Mouse (Mus musculus): ENCODE measurements around the gene Lsm7. TPM values are rescaled to one million over a fixed set of nuclear protein-coding genes. Genes with fewer than 3 reads are reported as not detected.

Gene Lsm7
- 20.7 to 35.6 TPM (median 25.5 TPM) in 4 replicates for total RNA-seq (2023)

GRCm38 (mm10) chr10:80854913-80855748, at the start of gene Lsm7, which contains the start of gene Sppl2b:
TSS of gene Lsm7 (minus strand) at chr10:80855209.
TSS of gene Sppl2b (plus strand) at chr10:80855275.

DNA sequence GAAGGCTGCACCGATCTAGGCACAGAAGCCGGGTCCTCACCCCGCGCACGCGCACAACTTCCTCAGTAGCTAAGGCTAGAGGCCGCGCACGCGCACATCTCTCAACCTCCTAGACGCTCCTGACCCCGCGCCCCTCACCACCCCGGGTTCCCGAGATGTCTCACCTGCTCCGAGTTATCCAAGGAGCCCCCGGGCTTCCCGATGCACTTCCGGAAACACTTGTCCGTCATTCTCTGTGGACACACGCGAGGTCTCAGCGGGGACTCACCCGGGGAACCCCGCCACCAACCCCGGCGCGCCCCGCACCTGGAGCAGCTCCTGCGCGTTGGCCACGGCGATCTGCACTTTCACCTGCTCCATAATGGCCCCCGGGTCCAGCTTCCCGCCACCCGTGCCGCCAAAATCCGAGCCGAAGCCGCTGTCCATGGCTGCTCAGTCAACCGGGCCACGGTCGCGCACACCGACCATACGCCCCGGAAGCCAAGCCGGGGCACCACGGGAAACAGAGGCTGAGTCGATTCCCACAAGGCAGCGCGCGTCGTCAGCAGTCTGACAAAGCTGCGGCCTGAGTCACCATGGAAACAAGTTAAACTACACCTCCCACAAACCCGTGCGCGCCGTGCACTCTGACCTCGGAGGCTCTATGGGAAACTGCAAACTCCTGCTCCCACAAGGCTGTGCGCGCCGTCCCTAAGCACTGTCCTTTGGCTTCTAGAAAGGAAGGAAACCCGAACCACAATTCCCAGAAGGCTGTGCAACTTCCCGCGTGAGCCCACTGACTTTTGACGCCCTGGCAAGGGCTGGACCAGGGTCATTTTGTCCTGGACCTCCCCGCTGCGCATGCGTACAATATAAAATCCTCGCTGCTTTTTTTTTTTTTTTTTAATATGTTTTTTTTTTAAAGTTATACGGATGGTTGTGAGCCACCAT, 45.6 kb upstream of the Lsm7 start, which contains the start of gene Timm13:
Gene Timm13 (minus strand): TSS at position 652 of the 930 bp plus-strand sequence.

DNA sequence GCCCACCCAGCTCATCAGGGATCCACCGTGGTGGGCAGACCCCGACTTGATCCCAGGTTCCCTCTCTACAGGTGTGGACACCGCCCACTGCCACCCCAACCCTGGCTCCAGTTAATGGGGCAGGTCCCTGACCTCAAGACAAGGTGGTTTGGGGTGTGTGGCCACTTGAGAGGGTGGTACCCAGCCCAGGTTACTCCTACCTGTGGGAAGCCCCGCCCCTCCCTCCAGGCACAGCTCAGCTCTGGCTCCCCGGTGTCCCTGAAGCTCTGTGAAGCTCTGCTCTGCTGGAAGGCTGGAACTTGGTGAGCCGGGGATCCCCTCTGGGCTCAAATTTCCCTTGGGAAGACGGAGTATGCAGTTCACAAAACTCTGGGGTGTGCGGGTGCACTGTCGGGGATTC, 16.6 kb upstream of the Lsm7 start, which contains the start of gene Tmprss9:
Gene Tmprss9 (plus strand): TSS at position 268 of the 400 bp plus-strand sequence.

DNA sequence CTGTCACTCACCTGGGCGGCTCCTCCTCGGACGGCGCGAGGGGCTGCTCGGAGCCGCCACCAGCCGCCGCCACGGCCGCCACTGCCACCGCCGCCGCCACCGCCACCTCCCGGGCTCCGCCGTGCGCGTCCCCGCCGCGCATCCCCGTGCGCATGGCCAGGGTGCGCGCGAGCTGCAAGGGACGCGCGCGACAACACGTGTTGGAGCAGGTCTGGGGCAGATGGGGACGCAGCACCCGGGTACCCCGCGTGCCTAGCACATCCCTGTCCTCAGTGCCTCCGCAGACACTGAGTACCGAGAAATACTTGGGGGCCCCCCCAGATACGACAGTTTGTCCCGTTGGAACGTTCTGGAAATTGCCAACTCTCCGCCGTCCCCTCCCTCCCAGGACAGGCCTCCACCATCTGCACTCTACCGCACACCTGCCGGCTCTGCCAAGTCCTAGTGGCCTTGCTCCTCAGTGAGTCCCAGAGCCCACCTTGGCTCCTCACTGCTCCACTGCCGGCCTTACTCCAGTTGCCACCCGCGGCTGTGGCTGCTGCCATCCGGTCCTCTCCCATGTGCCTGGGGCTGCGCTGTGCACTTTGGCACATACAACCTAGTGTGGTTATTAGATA, 11.0 kb downstream of the Lsm7 start, which contains the start of gene Lingo3:
Gene Lingo3 (minus strand): TSS at position 109 of the 617 bp plus-strand sequence.

GRCm38 (mm10) chr10:80826151-80827062, 28.6 kb downstream of the Lsm7 start, which contains the start of gene Oaz1:
TSS of gene Oaz1 (plus strand) at chr10:80826656.

DNA sequence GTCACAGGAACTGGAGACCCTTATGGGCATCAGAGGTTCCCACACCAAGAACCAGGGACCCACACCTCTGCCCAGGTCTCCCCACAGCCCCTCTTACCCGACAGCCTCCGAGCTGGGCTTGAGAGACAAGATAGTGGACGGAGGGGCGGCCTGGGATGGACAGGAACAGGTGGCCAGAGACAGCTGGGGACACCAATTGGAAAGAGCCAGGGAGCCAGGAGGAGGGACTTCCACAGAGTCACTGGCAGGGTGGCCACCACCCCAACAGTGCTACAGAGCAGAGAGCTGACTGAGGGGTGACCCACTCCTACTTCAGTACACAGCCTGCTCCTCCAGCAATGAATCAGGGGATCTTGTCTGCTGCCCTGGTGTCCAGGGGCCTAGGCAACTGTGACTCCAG, 41.6 kb downstream of the Lsm7 start, which contains the start of gene Jsrp1:
Gene Jsrp1 (minus strand): TSS at position 133 of the 400 bp plus-strand sequence.

DNA sequence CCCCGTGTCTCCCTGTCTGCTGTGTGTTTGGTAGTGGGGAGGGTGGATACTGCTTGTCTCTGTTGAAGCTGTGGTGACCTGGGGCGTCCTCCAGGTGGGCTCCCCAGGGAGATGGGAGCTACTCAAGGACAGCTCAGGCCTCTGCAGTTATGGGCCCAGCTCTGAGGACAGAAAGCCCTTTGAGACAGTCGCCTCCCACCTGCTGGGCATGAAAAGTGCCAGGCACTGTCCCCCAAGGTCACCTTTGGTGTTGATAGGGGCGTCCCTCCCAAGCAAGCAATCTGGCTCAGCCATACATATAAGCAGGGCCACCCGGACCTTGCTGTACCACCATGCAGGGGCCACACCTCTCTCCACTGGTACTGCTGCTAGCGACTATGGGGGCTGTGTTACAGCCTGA, 50.1 kb downstream of the Lsm7 start, which contains the start of gene Amh:
Gene Amh (plus strand): TSS at position 328 of the 400 bp plus-strand sequence.

Other genes with a start within 250 kb of the Lsm7 start
- 10.6 to 12.6 TPM (median 11.2 TPM) in 4 replicates for gene Gm49322, start 249.2 kb downstream of the Lsm7 start, total RNA-seq (2023)
- gene Csnk1g2, start 232.4 kb downstream of the Lsm7 start, total RNA-seq (2023): 209 to 257 TPM (median 213 TPM) in 4 replicates
- 30.1 to 32.7 TPM (median 31.0 TPM) in 4 replicates for gene Btbd2, start 198.1 kb downstream of the Lsm7 start, total RNA-seq (2023)
- 396 to 427 TPM (median 418 TPM) in 4 replicates for gene Mknk2, start 177.1 kb downstream of the Lsm7 start, total RNA-seq (2023)
- gene Mob3a, start 153.2 kb downstream of the Lsm7 start, total RNA-seq (2023): 94.0 to 111 TPM (median 98.1 TPM) in 4 replicates
- gene Izumo4, start 153.0 kb downstream of the Lsm7 start, total RNA-seq (2023): 34.0 to 51.5 TPM (median 39.5 TPM) in 4 replicates
- 122 to 151 TPM (median 133 TPM) in 4 replicates for gene Ap3d1, start 112.9 kb downstream of the Lsm7 start, total RNA-seq (2023)
- 69.2 to 82.9 TPM (median 74.7 TPM) in 4 replicates for gene Dot1l, start 100.0 kb downstream of the Lsm7 start, total RNA-seq (2023)
- gene Sf3a2, start 57.0 kb downstream of the Lsm7 start, total RNA-seq (2023): 73.0 to 86.5 TPM (median 77.6 TPM) in 4 replicates
- gene Plekhj1, start 56.6 kb downstream of the Lsm7 start, total RNA-seq (2023): 99.4 to 138 TPM (median 104 TPM) in 4 replicates
- 1.4 to 2.0 TPM (median 1.6 TPM) in 4 replicates for gene Amh, start 50.0 kb downstream of the Lsm7 start, total RNA-seq (2023)
- gene Jsrp1, start 41.7 kb downstream of the Lsm7 start, total RNA-seq (2023): not detected in 4 replicates
- gene Oaz1, start 28.6 kb downstream of the Lsm7 start, total RNA-seq (2023): 513 to 527 TPM (median 522 TPM) in 4 replicates
- gene Lingo3, start 11.2 kb downstream of the Lsm7 start, total RNA-seq (2023): not detected in 4 replicates
- 28.8 to 33.2 TPM (median 31.9 TPM) in 4 replicates for gene Sppl2b, start 66 bp upstream of the Lsm7 start, total RNA-seq (2023)
- not detected in 4 replicates for gene Tmprss9, start 16.6 kb upstream of the Lsm7 start, total RNA-seq (2023)
- gene Timm13, start 45.8 kb upstream of the Lsm7 start, total RNA-seq (2023): 57.5 to 75.0 TPM (median 69.9 TPM) in 4 replicates
- gene Lmnb2, start 63.0 kb upstream of the Lsm7 start, total RNA-seq (2023): 11.6 to 13.6 TPM (median 12.6 TPM) in 4 replicates
- gene Gadd45b, start 74.9 kb upstream of the Lsm7 start, total RNA-seq (2023): 39.7 to 58.7 TPM (median 48.3 TPM) in 4 replicates
- gene Gng7, start 159.7 kb upstream of the Lsm7 start, total RNA-seq (2023): 0.27 to 1.4 TPM (median 0.43 TPM) in 4 replicates
- gene Diras1, start 170.5 kb upstream of the Lsm7 start, total RNA-seq (2023): not detected in 4 replicates
- gene Slc39a3, start 182.2 kb upstream of the Lsm7 start, total RNA-seq (2023): 11.2 to 15.3 TPM (median 11.6 TPM) in 4 replicates
- 61.8 to 68.8 TPM (median 65.7 TPM) in 4 replicates for gene Sgta, start 205.0 kb upstream of the Lsm7 start, total RNA-seq (2023)
- gene Thop1, start 214.8 kb upstream of the Lsm7 start, total RNA-seq (2023): 13.8 to 17.5 TPM (median 15.7 TPM) in 4 replicates
- not detected in 4 replicates for gene Creb3l3, start 243.7 kb upstream of the Lsm7 start, total RNA-seq (2023)